Mouse (Mus musculus): Measurements from ENCODE around the gene Txndc5. TPM values are rescaled to one million over a fixed set of nuclear protein-coding genes. Genes with fewer than 3 reads are reported as not detected.

Txndc5 gene
- polyA plus RNA-seq (2017; shearing (Covaris generic)): 15.4 TPM

DNA sequence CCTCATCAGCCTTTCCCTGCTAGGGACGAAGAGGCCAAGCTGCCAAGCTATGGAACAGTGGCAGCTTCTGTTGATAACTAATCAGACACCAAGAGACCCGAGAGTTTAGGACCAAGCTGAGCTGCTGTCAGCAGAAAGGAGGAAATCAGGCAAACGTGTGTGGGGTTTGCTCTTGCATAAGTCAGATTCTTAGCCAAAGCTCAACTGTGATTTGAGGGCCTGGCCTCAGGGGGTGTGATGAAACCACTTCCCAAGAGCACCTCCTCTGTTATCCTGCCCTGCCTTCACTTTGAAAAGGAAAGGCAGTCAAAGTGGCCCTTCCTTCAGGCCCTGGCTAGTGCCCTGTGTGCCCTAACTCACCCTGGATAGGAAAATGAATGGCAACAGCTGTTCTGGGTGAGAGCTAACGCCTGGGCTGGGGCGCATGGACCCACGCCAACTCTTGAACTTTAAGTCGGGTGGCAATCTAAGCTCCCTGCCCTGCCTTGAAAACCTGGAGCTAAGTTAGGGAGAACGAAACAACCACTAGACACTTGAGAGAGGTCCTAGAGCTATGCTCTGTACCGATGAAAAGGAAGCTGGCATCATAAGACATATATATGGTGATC, at the start of gene Txndc5:
Txndc5 (minus strand) TSS at position 138 of the 608 bp plus-strand sequence.

Other genes starting within 250 kb of the Txndc5 start
- not detected for gene Bmp6, start 183.7 kb downstream of the Txndc5 start, polyA plus RNA-seq (2017; shearing (Covaris generic))
- gene Bloc1s5, start 106.3 kb upstream of the Txndc5 start, polyA plus RNA-seq (2017; shearing (Covaris generic)): 11.0 TPM
- 42.7 TPM for gene Eef1e1, start 130.2 kb upstream of the Txndc5 start, polyA plus RNA-seq (2017; shearing (Covaris generic))